Mouse (Mus musculus): ENCODE results near the gene Fdps.

Gene Fdps

DNA sequence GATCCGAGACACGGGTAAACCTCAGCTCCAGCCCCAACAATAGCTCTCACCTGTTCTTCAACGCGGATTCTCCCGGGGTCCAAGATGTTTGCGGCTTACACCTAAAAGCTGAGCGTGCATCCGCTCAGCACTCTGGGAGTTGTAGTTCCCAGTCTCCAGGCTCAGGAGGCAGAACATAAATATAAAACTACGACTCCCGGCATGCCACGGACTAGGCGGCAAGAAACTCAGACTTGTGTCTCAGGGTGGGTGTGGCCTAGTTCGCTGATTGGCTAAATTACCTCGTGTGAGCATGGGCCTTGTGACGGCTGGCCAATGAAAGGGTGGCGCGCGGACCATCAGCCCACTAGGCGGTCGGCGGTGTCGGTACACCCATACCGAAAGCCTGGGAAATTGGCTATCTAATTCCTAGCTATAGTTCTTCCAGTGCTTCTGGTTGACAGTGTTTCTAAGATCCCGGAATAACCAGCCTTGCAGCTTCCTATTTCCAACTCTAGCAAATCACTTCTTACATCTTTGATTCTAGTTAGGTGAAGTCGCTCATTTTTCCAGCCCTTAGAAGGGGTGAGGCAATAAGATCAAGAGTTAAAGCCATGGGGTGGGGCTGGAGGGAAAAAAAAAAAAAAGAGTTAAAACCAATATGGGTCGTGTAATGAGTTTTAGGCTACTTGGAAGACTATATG lies at the start of gene Fdps:
Gene Fdps, minus strand, starts transcription at position 148 of the 683 bp plus-strand sequence.
- peak; percentile 100 for DNase-seq

DNA sequence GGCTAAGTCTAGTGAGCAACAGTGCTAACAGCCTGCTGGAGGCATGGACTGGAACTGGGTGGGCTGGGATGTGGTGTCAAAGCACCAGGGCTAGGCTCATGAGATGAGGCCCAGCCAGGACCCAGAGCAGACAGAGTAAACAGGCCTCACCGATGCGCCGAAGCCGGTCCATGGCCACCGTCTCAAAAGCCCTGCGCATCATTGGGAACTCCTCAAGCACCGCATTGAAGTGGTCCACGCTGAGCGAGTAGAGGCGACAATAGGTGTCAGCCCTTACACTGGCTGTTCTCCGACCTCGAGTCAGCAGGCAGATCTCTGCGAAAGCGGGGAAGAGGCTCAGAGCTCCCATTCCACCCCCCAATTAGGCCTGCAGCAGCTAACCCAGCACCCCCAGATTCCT lies 46.8 kb upstream of the Fdps start:
- DNase-seq = no peak

GRCm38 (mm10) chr3:89147979-89148311 lies 46.2 kb upstream of the Fdps start:
- no peak for DNase-seq

- peak; percentile 60 for DNase-seq
These were observed 45.6 kb upstream of the Fdps start for GRCm38 (mm10) chr3:89147101-89147978.

DNA sequence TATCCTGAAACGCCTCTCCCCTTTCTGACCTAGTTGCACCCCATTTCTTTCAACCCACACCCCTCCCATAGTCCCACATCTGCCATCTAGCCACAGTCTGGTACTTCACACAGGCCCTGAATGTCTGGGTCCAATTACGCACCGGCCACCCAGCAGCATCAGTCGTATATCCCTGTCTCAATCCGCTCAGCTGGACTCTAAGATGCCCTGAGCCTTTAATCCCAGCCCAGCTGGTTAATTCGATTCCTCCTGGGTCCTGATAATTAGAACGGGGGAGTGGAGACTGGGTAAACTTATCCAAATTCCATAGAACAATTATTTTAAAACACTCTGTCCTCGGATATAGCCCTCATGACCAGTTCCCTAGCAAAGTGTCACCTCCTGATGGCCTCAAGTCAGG lies 43.8 kb upstream of the Fdps start:
- DNase-seq = no peak

DNA sequence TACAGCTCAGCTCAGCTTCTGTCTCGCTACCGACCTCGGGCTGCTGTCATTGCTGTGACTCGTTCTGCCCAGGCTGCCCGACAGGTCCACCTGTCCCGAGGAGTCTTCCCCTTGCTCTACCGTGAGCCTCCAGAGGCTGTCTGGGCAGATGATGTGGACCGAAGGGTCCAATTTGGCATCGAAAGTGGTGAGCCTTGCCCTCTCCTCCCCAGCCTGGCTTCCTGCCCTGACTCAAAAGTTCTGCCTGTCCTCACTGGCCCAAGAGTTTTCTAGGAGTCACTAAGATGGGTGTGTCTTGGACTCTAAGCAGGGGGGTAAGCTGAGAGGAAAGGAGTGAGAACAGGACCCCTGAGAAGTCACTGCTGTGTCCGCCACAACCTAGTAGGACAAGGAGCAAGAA lies 43.1 kb upstream of the Fdps start:
- DNase-seq = no peak

GRCm38 (mm10) chr3:89136365-89136764 lies 34.6 kb upstream of the Fdps start:
- no peak for DNase-seq

GRCm38 (mm10) chr3:89135958-89136357 lies 34.2 kb upstream of the Fdps start, which contains the start of gene Pklr:
Pklr (plus strand) TSS chr3:89136142.
- DNase-seq = no peak

GRCm38 (mm10) chr3:89133752-89134151 lies 32.0 kb upstream of the Fdps start:
- DNase-seq = no peak

- DNase-seq = no peak
These were observed 31.3 kb upstream of the Fdps start for GRCm38 (mm10) chr3:89133063-89133450.

GRCm38 (mm10) chr3:89132285-89133062 lies 30.7 kb upstream of the Fdps start:
- DNase-seq = peak; percentile 23

DNA sequence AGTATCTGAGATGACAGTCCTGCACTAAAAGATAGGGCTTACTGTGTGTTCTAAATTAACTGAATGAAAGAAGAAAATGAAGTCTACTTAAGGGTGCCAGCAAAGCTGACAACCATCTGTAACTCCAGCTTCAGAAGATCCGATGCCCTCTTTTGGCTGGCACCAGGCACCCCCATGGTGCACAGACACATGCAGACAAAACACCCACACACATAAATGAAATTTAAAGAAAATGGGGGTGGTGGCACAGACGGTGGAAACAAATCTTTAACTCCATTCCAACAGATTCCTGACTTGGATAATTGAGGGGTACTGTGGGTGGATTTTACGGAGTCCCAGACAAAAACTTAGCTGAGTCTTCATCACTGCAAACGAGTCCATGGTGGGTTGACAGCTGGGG lies 30.1 kb upstream of the Fdps start:
- no peak for DNase-seq

GRCm38 (mm10) chr3:89129908-89130307 lies 28.1 kb upstream of the Fdps start:
- DNase-seq = no peak

DNA sequence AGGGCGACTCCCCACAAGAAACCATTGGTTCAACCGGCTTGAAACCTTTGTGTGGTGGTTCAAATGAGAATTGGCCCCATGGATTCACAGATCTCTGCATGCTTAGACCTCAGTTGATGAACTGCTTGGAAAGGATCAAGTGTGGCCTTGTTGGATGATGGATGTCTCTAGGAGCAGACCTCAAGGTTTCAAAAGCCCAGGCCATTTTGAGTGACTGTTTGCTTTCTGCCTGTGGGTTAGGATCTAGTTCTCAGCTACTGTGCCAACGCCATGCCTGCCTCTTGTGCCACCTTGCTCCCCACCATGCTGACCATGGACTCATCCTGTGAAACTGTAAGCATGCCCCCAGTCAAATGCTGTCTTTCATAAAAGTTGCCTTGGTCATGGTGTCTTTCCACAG lies 24.2 kb upstream of the Fdps start:
- no peak for DNase-seq

DNA sequence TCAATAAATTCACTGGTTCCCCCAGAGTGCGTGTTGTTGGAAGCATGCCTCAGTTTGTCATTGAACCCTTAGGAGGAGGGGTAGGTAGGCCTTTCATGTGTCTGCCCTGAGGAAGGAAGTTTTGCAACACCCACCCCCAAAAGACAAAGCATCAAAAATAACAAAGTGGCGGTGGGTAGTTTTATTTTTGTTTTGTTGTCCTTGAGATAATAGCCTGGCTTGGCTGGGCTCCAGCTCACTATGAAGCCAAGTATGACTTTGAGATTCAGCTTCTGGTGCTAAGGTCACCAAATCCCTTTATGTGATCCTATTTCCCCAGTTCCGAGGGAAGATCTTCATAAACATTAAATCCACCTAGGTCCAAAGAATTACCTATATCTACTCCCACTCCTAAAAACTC lies 22.5 kb upstream of the Fdps start:
- no peak for DNase-seq

DNA sequence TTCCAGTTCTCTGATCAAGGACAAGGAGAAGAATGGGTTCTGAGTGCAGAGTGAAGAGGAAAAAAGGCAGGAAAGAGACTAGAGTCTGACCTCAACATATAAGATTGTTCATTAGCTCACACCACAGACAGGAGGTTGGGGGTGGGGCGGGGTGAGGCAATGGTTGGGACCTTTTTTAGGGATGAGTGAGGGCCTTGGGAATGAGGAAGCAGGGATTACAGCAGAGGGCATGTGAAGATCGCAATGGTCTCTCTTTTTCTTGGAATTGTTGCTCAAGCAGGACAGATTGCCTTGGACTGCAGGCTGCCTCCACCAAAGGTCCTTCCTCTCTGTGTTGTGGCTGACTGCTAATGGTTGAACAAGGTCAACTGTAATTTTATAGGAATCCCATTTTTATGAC lies 21.6 kb upstream of the Fdps start:
- DNase-seq = peak; percentile 58

- DNase-seq = peak; percentile 72
These were observed 13.8 kb upstream of the Fdps start for GRCm38 (mm10) chr3:89115522-89115921.

GRCm38 (mm10) chr3:89113058-89113457 lies 11.3 kb upstream of the Fdps start:
- DNase-seq = peak; percentile 30

DNA sequence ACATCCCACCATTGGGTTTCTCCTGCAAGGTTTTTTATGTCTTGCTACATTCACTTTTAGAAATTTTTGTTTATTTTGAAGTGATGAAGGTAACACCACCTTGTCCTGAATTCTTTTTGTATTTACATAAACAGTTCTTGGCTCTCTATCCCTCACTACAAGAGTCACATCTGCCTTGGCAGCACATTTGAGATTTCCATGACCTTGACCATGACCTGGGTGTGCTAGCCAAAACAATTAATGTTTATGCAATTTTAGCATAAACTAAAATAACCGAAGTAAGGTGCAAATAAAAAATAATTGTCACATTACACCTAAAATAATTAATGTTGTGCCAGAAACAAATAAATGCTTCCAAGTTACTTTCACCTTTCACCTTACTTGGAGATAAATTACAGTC lies 6.4 kb upstream of the Fdps start:
- no peak for DNase-seq

DNA sequence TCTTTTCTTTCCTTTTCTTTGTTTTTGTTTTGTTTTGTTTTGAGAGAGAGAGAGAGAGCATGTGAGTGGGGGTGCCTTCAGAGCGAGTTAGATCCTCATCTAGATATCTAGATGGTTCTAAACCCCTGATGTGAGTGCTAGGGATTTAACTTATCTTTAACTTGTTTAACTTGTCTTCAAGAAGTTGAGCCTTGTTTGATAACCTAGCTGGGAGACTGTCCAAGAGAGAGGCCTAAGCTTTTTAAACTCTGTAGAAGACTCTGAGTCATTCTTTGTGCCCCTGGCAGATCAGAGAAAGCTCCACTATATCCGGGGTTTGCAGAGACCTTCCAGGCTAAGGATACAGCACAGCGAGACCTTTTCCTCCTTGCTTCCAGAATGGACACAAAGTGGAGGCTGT lies 5.8 kb upstream of the Fdps start:
- no peak for DNase-seq

- DNase-seq = no peak
These were observed 5.1 kb upstream of the Fdps start for GRCm38 (mm10) chr3:89106881-89107280.

GRCm38 (mm10) chr3:89103291-89103595 lies 1.5 kb upstream of the Fdps start:
- no peak for DNase-seq

DNA sequence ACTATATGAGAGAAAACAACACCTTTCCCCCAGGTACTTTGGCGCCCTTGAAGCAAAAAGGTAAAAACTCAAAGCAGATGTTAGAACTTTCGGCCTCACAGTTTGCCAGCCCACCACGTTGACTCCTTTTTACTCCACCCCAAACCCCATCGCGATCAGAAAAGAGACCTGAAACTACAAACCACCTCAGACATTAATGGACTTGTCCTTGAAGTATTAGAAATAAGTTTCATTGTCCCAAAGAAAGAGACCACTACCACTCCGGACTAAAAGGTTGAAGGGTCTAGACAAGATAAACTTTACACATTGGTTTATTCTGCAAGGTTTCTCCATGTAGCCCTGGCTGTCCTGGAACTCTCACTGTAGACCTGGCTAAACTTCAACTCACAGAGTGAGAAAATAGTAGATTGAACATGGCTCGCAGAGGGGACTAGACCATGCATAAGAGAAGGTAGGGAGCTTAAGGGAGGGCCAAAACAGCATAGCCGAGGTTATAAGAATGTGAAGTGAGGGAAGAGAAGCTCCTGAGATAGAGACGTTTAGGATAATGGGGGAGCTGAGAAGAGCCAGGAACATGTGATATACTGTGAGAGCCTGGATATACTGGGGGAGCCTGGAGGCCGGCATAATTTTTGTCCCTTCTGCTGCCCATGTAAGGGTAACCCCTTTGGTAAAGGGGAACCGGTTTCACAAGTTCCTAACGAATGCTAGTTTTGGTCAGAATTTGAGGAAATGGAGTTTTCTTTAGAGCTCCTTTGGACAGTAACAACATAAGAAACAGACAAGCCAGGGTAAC lies 934 bp upstream of the Fdps start:
- DNase-seq = no peak

Measured in lung, postnatal 36 days (tissue).